Mouse (Mus musculus) heart, adult 18-20 months (tissue): ENCODE measurements around the gene Smg6. TPM values are rescaled to one million over a fixed set of nuclear protein-coding genes. Genes with fewer than 3 reads are reported as not detected.

Source experiments
- DNase-seq, 2 experiments: peaks; one replicate each; pipeline ENCODE4 v3.0.0; 2021 to 2022; ENCODE audit warnings: mixed read lengths in 1 of 2
- total RNA-seq, 2 experiments: library from RNA; stranded (reverse); gene quantifications; 2 replicates each; pipeline ENCODE4 v1.2.3; 2021

Gene Smg6
- total RNA-seq, 2 experiments from 2014 or later: 17.1 to 20.5 TPM

- DNase-seq: no peak
Measured at GRCm38 (mm10) chr11:75108909-75109308, 183.3 kb downstream of the Smg6 start.

- no peak for DNase-seq
Measured at GRCm38 (mm10) chr11:75116379-75116778, 190.8 kb downstream of the Smg6 start.

- no peak for DNase-seq
Measured at GRCm38 (mm10) chr11:75118141-75118540, 192.5 kb downstream of the Smg6 start.

GRCm38 (mm10) chr11:75119298-75119697 lies 193.7 kb downstream of the Smg6 start:
- peak in 1 of 2 experiments; percentile 18 for DNase-seq

GRCm38 (mm10) chr11:75119841-75120240 lies 194.2 kb downstream of the Smg6 start:
- no peak for DNase-seq

GRCm38 (mm10) chr11:75121348-75121747 lies 195.7 kb downstream of the Smg6 start:
- DNase-seq: no peak

GRCm38 (mm10) chr11:75124406-75124805 lies 198.8 kb downstream of the Smg6 start:
- no peak for DNase-seq

GRCm38 (mm10) chr11:75126384-75126783 lies 200.8 kb downstream of the Smg6 start:
- no peak for DNase-seq

GRCm38 (mm10) chr11:75129481-75129880 lies 203.9 kb downstream of the Smg6 start:
- no peak for DNase-seq

GRCm38 (mm10) chr11:75131300-75131699 lies 205.7 kb downstream of the Smg6 start:
- no peak for DNase-seq

- DNase-seq: peak; percentile 79 to 83
Measured at GRCm38 (mm10) chr11:75132278-75132677, 206.7 kb downstream of the Smg6 start.

GRCm38 (mm10) chr11:75133391-75133790 lies 207.8 kb downstream of the Smg6 start:
- DNase-seq: no peak

GRCm38 (mm10) chr11:75133951-75134350 lies 208.3 kb downstream of the Smg6 start:
- peak; percentile 68 to 82 for DNase-seq

GRCm38 (mm10) chr11:75134485-75135068 lies 209.0 kb downstream of the Smg6 start:
- peak in 1 of 2 experiments; percentile 25 for DNase-seq

GRCm38 (mm10) chr11:75135358-75135757 lies 209.7 kb downstream of the Smg6 start:
- no peak for DNase-seq

- peak; percentile 44 to 71 for DNase-seq
Measured at GRCm38 (mm10) chr11:75136666-75137398, 211.2 kb downstream of the Smg6 start.

GRCm38 (mm10) chr11:75139122-75139963 lies 213.7 kb downstream of the Smg6 start:
- DNase-seq: peak; percentile 91 to 94

- peak; percentile 62 to 79 for DNase-seq
Measured at GRCm38 (mm10) chr11:75140431-75140830, 214.8 kb downstream of the Smg6 start.

GRCm38 (mm10) chr11:75141038-75141437 lies 215.4 kb downstream of the Smg6 start:
- DNase-seq: no peak

- no peak for DNase-seq
Measured at GRCm38 (mm10) chr11:75141913-75142312, 216.3 kb downstream of the Smg6 start.

GRCm38 (mm10) chr11:75142749-75143148 lies 217.1 kb downstream of the Smg6 start:
- DNase-seq: no peak

- no peak for DNase-seq
Measured at GRCm38 (mm10) chr11:75145841-75146240, 220.2 kb downstream of the Smg6 start.
